Mouse (Mus musculus): ENCODE results near the gene Creb3l2.
"Not testable (repeated sequence)": the region's sequence is repeated elsewhere in the genome, so short reads cannot be mapped to it uniquely, and the experiment has no call there.

Creb3l2 gene

GRCm38 (mm10) chr6:37442041-37442667 is at the start of gene Creb3l2:
TSS of gene Creb3l2 (minus strand) at chr6:37442146.
- DNase-seq (ENCODE audit: low read depth, low spot score): peak; percentile 99

- no peak for DNase-seq (ENCODE audit: low read depth, low spot score)
These were observed 44.6 kb upstream of the Creb3l2 start for GRCm38 (mm10) chr6:37486502-37486901.

GRCm38 (mm10) chr6:37484588-37485070 is 42.7 kb upstream of the Creb3l2 start:
- no peak for DNase-seq (ENCODE audit: low read depth, low spot score)

GRCm38 (mm10) chr6:37483262-37483661 is 41.3 kb upstream of the Creb3l2 start:
- DNase-seq (ENCODE audit: low read depth, low spot score): no peak

- peak; percentile 75 for DNase-seq (ENCODE audit: low read depth, low spot score)
These were observed 39.2 kb upstream of the Creb3l2 start for GRCm38 (mm10) chr6:37481147-37481546.

- DNase-seq (ENCODE audit: low read depth, low spot score): no peak
These were observed 38.1 kb upstream of the Creb3l2 start for GRCm38 (mm10) chr6:37480008-37480407.

- no peak for DNase-seq (ENCODE audit: low read depth, low spot score)
These were observed 36.5 kb upstream of the Creb3l2 start for GRCm38 (mm10) chr6:37478481-37478880.

- peak; percentile 77 for DNase-seq (ENCODE audit: low read depth, low spot score)
These were observed 31.9 kb upstream of the Creb3l2 start for GRCm38 (mm10) chr6:37473674-37474342.

- no peak for DNase-seq (ENCODE audit: low read depth, low spot score)
These were observed 28.3 kb upstream of the Creb3l2 start for GRCm38 (mm10) chr6:37470216-37470615.

GRCm38 (mm10) chr6:37465847-37466246 is 23.9 kb upstream of the Creb3l2 start:
- no peak for DNase-seq (ENCODE audit: low read depth, low spot score)

- DNase-seq (ENCODE audit: low read depth, low spot score): no peak
These were observed 23.4 kb upstream of the Creb3l2 start for GRCm38 (mm10) chr6:37465356-37465755.

GRCm38 (mm10) chr6:37464585-37464984 is 22.6 kb upstream of the Creb3l2 start:
- DNase-seq (ENCODE audit: low read depth, low spot score): peak; percentile 51

GRCm38 (mm10) chr6:37463517-37464482 is 21.9 kb upstream of the Creb3l2 start:
- peak; percentile 91 for DNase-seq (ENCODE audit: low read depth, low spot score)

- DNase-seq (ENCODE audit: low read depth, low spot score): peak; percentile 43
These were observed 18.7 kb upstream of the Creb3l2 start for GRCm38 (mm10) chr6:37460681-37461080.

GRCm38 (mm10) chr6:37459656-37460055 is 17.7 kb upstream of the Creb3l2 start:
- not testable (repeated sequence) for DNase-seq (ENCODE audit: low read depth, low spot score)

GRCm38 (mm10) chr6:37457990-37458655 is 16.2 kb upstream of the Creb3l2 start:
- DNase-seq (ENCODE audit: low read depth, low spot score): no peak

- peak; percentile 69 for DNase-seq (ENCODE audit: low read depth, low spot score)
These were observed 13.6 kb upstream of the Creb3l2 start for GRCm38 (mm10) chr6:37455540-37455939.

- DNase-seq (ENCODE audit: low read depth, low spot score): no peak
These were observed 11.1 kb upstream of the Creb3l2 start for GRCm38 (mm10) chr6:37453047-37453446.

- DNase-seq (ENCODE audit: low read depth, low spot score): no peak
These were observed 9.7 kb upstream of the Creb3l2 start for GRCm38 (mm10) chr6:37451664-37452063.

- DNase-seq (ENCODE audit: low read depth, low spot score): peak; percentile 87
These were observed 5.9 kb upstream of the Creb3l2 start for GRCm38 (mm10) chr6:37447704-37448466.

- no peak for DNase-seq (ENCODE audit: low read depth, low spot score)
These were observed 835 bp upstream of the Creb3l2 start for GRCm38 (mm10) chr6:37442781-37443180.

Data from CD4-positive, CD25-positive, alpha-beta regulatory T cell, adult 2 months (primary cell).